ENCODE assay signal across 24 mouse cellular contexts in the genomic region with DNA sequence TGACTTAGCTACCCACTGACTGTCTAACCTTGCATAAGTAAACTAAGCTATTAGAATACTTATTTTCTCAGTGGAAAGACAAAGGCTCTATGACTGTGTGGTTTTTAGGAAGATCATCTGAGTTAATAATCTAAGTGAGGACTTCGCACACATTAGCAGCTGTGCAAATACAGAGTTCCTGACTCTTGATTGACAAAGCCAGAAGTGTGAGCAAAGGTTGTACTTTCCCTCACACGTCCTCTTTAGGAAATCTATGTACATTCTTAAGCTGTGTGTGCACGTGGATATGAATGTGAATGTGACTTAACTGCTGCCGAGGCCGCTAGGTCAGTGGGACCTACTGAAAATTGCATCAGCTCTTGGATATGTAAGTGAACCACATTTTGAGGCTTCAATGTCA. TPM values are rescaled to one million over a fixed set of nuclear protein-coding genes. Genes with fewer than 3 reads are reported as not detected.
DNase-seq lines count a peak whose midpoint lies in the region; ATAC-seq and TF ChIP-seq lines count a peak whose summit lies in the region.
"Had no signal": no experiment of that assay in that cellular context is flagged by ENCODE, and none has a peak within 500 bp of the region (broad histone marks: within the 10 kb centered on the region; RNA-seq: fewer than 3 reads in every experiment).

No protein-coding gene starts in this region.

- no peaks in the 10 kb centered on the region for H3K9me3 ChIP-seq in intestine, embryonic 16.5 days (ENCODE audit: control insufficient read depth, low read length)
- no peaks in the 10 kb centered on the region for H3K9me3 ChIP-seq in intestine, embryonic 15.5 days
- H3K9me3 ChIP-seq in lung, embryonic 14.5 days (ENCODE audit: low read depth, low read length), result no peaks in the 10 kb centered on the region
- H3K9me3 ChIP-seq: G1E had no signal

- DNase-seq in lung, embryonic 14.5 days, result peak; percentile 3
- no peak for DNase-seq in lung, postnatal 25 days (ENCODE audit: low spot score)
- no peak for DNase-seq in urinary bladder, postnatal 4 days (ENCODE audit: low spot score in 2 of 2)
- DNase-seq: adrenal gland, adult 2 months; adrenal gland, adult 8-10 months; adrenal gland, postnatal 10 days; adrenal gland, postnatal 14 days; adrenal gland, postnatal 25 days; adrenal gland, postnatal 36 days; B cell, adult 2 months; cerebellum, adult 11 months; cerebellum, adult 11-12 months; cerebellum, adult 18-20 months had no signal

- no peak overlapping the region for H3K9ac ChIP-seq in intestine, embryonic 16.5 days (ENCODE audit: low read depth, low read length)
- H3K9ac ChIP-seq in intestine, embryonic 15.5 days, result no peak overlapping the region
- H3K9ac ChIP-seq in lung, embryonic 14.5 days, result no peak overlapping the region

- no peak overlapping the region for H3ac ChIP-seq in C2C12 (ENCODE audit: control insufficient read depth, insufficient read length, low read depth)
- H3ac ChIP-seq in myocyte (ENCODE audit: control insufficient read depth, insufficient read length), result no peak overlapping the region

- TF ChIP-seq CTCF in lung, embryonic 14.5 days (IDR thresholded peaks at IDR 0.05; ENCODE audit: low read depth), result no peak
- no peak for TF ChIP-seq CTCF in C2C12 (IDR thresholded peaks at IDR 0.05; ENCODE audit: control insufficient read depth, insufficient read depth, insufficient read length)

- no peaks in the 10 kb centered on the region for H3K27me3 ChIP-seq in intestine, embryonic 16.5 days (replicated peaks; ENCODE audit: control insufficient read depth, insufficient read depth, low read length)
- no peaks in the 10 kb centered on the region for H3K27me3 ChIP-seq in intestine, embryonic 15.5 days (replicated peaks)
- no peaks in the 10 kb centered on the region for H3K27me3 ChIP-seq in lung, embryonic 14.5 days (ENCODE audit: insufficient read depth, low read length)
- H3K27me3 ChIP-seq in C2C12 (ENCODE audit: control insufficient read depth, insufficient read depth, insufficient read length) (no peaks in the 10 kb centered on the region), myocyte (ENCODE audit: control insufficient read depth, insufficient read depth, insufficient read length) (no peaks in the 10 kb centered on the region)
- H3K27me3 ChIP-seq: CH12.LX had no signal

- H3K4me3 ChIP-seq in intestine, embryonic 16.5 days (ENCODE audit: low read length), result no peak overlapping the region
- H3K4me3 ChIP-seq in intestine, embryonic 15.5 days (replicated peaks), result no peak overlapping the region
- H3K4me3 ChIP-seq in lung, embryonic 14.5 days (ENCODE audit: low read depth, low read length), result no peak overlapping the region
- H3K4me3 ChIP-seq in C2C12 (ENCODE audit: insufficient read depth, poor library complexity, severe bottlenecking) (no peak overlapping the region), myocyte (no peak overlapping the region)

- ATAC-seq in intestine, embryonic 16.5 days, result 0 out of 2 replicates have a peak, but pooled peaks have one; percentile 16
- ATAC-seq in intestine, embryonic 15.5 days, result no peak
- no peak for ATAC-seq in lung, embryonic 14.5 days (ENCODE audit: insufficient read depth)
- ATAC-seq in megakaryocyte progenitor cell, adult 5-6 weeks (replicated peaks; ENCODE audit: poor library complexity), result no peak
- ATAC-seq: activated CD4-positive, CD25-positive, alpha-beta regulatory T cell, adult 4 months; CD4-positive, CD25-positive, alpha-beta regulatory T cell, adult 4 months; Patski had no signal

- no peak overlapping the region for H3K4me2 ChIP-seq in intestine, embryonic 16.5 days (ENCODE audit: low read depth, low read length)
- no peak overlapping the region for H3K4me2 ChIP-seq in intestine, embryonic 15.5 days (replicated peaks)
- H3K4me2 ChIP-seq in lung, embryonic 14.5 days, result no peak overlapping the region
- peak overlapping the region; percentile 1 for H3K4me2 ChIP-seq in myocyte (ENCODE audit: low read depth)

- H3K27ac ChIP-seq in intestine, embryonic 16.5 days (ENCODE audit: low read length), result no peak overlapping the region
- H3K27ac ChIP-seq in intestine, embryonic 15.5 days, result no peak overlapping the region
- H3K27ac ChIP-seq in lung, embryonic 14.5 days (ENCODE audit: low read depth), result no peak overlapping the region

- TF ChIP-seq POLR2A in myocyte (IDR thresholded peaks at IDR 0.05; ENCODE audit: insufficient read length, low read depth), result no peak

- H3K79me2 ChIP-seq in C2C12 (ENCODE audit: control insufficient read depth, insufficient read depth) (no peaks in the 10 kb centered on the region), myocyte (ENCODE audit: control insufficient read depth, insufficient read depth) (no peaks in the 10 kb centered on the region)

- no peaks in the 10 kb centered on the region for H3K79me3 ChIP-seq in C2C12 (ENCODE audit: low read depth)

- no peaks in the 10 kb centered on the region for H3K4me1 ChIP-seq in intestine, embryonic 16.5 days (ENCODE audit: control insufficient read depth, insufficient read depth, low read length)
- no peaks in the 10 kb centered on the region for H3K4me1 ChIP-seq in intestine, embryonic 15.5 days (replicated peaks)
- no peaks in the 10 kb centered on the region for H3K4me1 ChIP-seq in lung, embryonic 14.5 days (ENCODE audit: insufficient read depth)

- WGBS in intestine, embryonic 16.5 days, result 72% methylated on average over 5 of the region's 5 CpGs
- 72% methylated on average over 5 of the region's 5 CpGs for WGBS in intestine, embryonic 15.5 days
- 54% methylated on average over 5 of the region's 5 CpGs for WGBS in lung, embryonic 14.5 days

- H3K36me3 ChIP-seq in intestine, embryonic 16.5 days (ENCODE audit: control insufficient read depth, insufficient read depth, low read length), result no peaks in the 10 kb centered on the region
- no peaks in the 10 kb centered on the region for H3K36me3 ChIP-seq in intestine, embryonic 15.5 days
- H3K36me3 ChIP-seq in lung, embryonic 14.5 days (ENCODE audit: insufficient read depth), result no peaks in the 10 kb centered on the region
- H3K36me3 ChIP-seq in C2C12 (ENCODE audit: control insufficient read depth, insufficient read depth) (no peaks in the 10 kb centered on the region), myocyte (ENCODE audit: control insufficient read depth, insufficient read depth) (no peaks in the 10 kb centered on the region)
- H3K36me3 ChIP-seq: G1E had no signal

TF ChIP-seq in C2C12, 6 proteins besides CTCF, POLR2A, EP300 and RAD21:
- TF ChIP-seq MYOD1 (IDR thresholded peaks at IDR 0.05; ENCODE audit: control insufficient read depth, insufficient read length, low read depth) (peak; percentile 96), FOSL1 (IDR thresholded peaks at IDR 0.05; ENCODE audit: insufficient read depth, low read length, poor library complexity, severe bottlenecking) (no peak)

TF ChIP-seq in myocyte, 11 proteins besides CTCF, POLR2A, EP300 and RAD21:
- TF ChIP-seq MYOD1 (IDR thresholded peaks at IDR 0.05; ENCODE audit: control insufficient read depth in 1 of 3, insufficient read length in 2 of 3, low read depth in 2 of 3), result peak; percentile 39 to 85 (median 58)
- no peak for TF ChIP-seq E2F4 (IDR thresholded peaks at IDR 0.05; ENCODE audit: insufficient read depth)
- no peak for TF ChIP-seq TCF3 (IDR thresholded peaks at IDR 0.05; ENCODE audit: insufficient read length, low read depth)
- no peak for TF ChIP-seq USF1 (IDR thresholded peaks at IDR 0.05; ENCODE audit: low read depth)
- TF ChIP-seq MYOG (IDR thresholded peaks at IDR 0.05; ENCODE audit: control insufficient read depth in 1 of 3, insufficient read depth in 1 of 3, insufficient read length in 2 of 3, low read depth in 2 of 3), result no peak
- no peak for TF ChIP-seq MAX (IDR thresholded peaks at IDR 0.05; ENCODE audit: low read depth)
- TF ChIP-seq CEBPB (IDR thresholded peaks at IDR 0.05; ENCODE audit: insufficient read depth, poor library complexity, severe bottlenecking), result no peak
- TF ChIP-seq POLR2AphosphoS2 (IDR thresholded peaks at IDR 0.05; ENCODE audit: insufficient read length, low read depth), result no peak
- TF ChIP-seq REST (IDR thresholded peaks at IDR 0.05; ENCODE audit: insufficient read depth, insufficient read length), result no peak
- TF ChIP-seq SRF (IDR thresholded peaks at IDR 0.05; ENCODE audit: control insufficient read depth, insufficient read length, low read depth), result peak; percentile 54

RNA-seq across cellular contexts. Expression of a gene that starts 55.8 kb away (rescaled TPM):
- 26.4 and 28.8 TPM in 2 replicates for polyA plus RNA-seq in intestine, embryonic 16.5 days (2015; fragmentation: Nextera tagmentation; extraction: Ambion mirVana)
- polyA plus RNA-seq in intestine, embryonic 15.5 days (2015; fragmentation: Nextera tagmentation; extraction: Ambion mirVana), result 34.2 and 38.5 TPM in 2 replicates
- polyA plus RNA-seq in lung, embryonic 14.5 days (2014; fragmentation: Nextera tagmentation; extraction: Ambion mirVana), result 36.1 and 38.0 TPM in 2 replicates
- 16.8 TPM for polyA plus RNA-seq in C2C12 (2012; fragmentation: generic; extraction: Trizol)
- polyA plus RNA-seq in myocyte (2012; fragmentation: generic; extraction: Trizol), result 17.5 TPM
- 19.4 and 20.9 TPM in 2 replicates for total RNA-seq in megakaryocyte progenitor cell, adult 5-6 weeks (2015)
- 33.9 and 34.6 TPM in 2 replicates for total RNA-seq in megakaryocyte progenitor cell, adult 5-6 weeks (2017)
- total RNA-seq: MEL had no signal
